Mouse (Mus musculus): Measurements from ENCODE around the gene Fcgr1. TPM values are rescaled to one million over a fixed set of nuclear protein-coding genes. Genes with fewer than 3 reads are reported as not detected.

Fcgr1 gene
- 3.9 TPM for polyA plus RNA-seq (2014; fragmentation: Illumina TruSeq; extraction: RNeasy Lipid Tissue Mini Kit (QIAGEN cat#74804); ENCODE audit: low read depth, low replicate concordance)

DNA sequence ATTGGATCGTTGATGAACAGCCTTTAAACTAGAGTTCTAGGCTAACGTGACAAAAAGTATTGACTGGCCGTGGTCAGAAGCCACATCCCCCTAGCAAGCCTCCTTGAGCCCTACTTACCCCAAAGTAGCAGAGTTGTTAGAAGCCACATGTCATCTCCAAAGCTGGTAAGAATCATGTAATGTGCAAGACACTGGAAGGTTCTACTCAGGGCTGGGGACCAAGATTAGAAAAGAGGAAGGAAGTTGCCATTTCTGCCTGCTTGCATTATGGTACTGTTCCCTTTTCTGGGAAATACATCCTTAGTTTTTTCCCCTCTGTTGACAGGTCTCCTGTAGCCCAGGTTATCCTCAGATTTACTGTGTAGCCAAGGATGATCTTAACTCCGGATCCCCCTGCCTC is at the start of gene Fcgr1:
Gene Fcgr1 (minus strand): TSS at position 183 of the 400 bp plus-strand sequence.

DNA sequence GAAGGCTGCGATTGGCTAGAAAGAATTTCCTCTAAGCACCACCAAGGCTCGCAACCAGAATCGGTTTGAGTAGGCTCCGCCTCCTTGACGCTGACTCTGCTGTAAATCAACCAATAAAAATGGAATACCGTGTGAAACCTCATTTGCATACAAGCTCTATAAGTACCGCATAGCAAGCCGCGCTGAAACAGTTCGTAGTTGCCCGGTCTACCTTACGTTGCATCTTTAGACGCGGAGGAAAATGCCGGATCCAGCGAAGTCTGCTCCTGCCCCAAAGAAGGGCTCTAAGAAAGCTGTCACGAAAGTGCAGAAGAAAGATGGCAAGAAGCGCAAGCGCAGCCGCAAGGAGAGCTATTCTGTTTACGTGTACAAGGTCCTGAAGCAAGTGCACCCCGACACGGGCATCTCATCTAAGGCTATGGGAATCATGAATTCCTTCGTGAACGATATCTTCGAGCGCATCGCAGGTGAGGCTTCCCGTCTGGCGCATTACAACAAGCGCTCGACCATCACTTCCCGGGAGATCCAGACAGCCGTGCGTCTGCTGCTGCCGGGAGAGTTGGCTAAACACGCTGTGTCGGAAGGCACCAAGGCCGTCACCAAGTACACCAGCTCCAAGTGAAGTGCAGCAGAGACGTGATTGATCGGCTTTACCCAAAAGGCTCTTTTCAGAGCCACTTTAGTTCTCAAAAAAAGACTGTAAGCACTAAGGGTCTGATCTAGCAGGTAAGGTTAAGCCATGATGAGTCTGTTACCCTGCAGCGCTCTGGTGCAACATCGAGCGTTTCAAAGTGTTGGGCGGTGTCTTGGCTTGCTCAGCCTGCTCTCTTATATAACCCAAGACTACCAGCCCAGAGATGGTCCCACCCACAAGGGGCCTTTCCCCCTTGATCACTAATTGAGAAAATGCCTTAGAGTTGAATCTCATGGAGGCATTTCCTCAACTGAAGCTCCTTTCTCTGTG is 24.0 kb downstream of the Fcgr1 start, which contains the start of gene Hist2h2bb:
Gene Hist2h2bb (plus strand): TSS at position 242 of the 964 bp plus-strand sequence.

DNA sequence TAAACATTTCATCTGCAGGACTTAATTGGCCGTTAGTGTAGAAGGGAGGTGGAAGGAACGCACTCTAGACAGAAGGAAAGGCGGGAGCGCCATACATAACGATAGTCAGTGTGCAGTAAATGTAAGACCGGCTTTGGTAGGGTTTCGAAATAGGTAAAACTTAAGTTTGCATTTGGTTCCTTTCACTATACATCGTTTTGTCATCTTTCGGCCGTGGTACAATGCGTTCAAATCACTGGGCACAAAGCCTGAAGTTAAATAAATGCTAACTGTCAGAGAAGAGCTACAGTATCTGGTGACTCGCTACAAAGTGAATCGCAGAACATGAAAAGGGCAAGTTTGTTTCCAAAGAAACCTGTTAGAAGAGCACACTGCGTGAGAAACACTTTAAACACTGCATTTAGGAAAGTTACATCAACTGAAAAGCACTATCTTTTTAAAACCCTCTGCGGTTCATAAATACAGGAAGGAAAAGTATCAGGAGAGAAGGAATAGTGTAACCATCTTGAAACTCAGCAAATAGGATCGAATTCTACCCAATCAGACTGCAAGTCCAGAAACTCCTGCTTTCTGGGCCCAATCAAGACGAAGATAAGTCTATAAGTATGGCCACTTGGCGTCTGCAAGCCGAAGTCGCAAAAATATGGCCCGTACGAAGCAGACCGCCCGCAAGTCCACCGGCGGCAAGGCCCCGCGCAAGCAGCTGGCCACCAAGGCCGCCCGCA is 25.6 kb downstream of the Fcgr1 start, which contains the start of gene Hist2h3b:
Gene Hist2h3b (plus strand): TSS at position 604 of the 725 bp plus-strand sequence.

DNA sequence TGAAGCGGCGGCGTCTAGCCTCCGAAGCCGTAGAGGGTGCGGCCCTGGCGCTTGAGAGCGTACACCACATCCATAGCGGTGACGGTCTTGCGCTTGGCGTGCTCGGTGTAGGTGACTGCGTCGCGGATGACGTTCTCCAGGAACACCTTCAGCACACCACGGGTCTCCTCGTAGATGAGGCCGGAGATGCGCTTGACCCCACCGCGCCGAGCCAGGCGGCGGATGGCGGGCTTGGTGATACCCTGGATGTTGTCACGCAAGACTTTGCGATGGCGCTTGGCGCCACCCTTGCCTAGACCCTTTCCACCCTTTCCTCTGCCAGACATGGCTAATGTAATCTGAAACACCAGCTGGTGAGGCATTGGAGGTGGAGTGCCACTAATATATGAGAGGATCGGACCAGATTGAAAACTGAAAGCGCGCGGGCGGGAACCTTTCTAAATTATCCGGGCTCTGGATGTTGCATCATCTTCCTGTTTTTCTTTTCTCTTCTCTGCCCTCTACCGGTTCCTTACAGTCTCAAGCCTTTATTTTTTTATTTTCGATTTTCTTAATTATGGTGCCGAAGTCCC is 30.7 kb downstream of the Fcgr1 start, which contains the start of gene Hist2h4:
Gene Hist2h4 (minus strand): TSS at position 333 of the 572 bp plus-strand sequence.

DNA sequence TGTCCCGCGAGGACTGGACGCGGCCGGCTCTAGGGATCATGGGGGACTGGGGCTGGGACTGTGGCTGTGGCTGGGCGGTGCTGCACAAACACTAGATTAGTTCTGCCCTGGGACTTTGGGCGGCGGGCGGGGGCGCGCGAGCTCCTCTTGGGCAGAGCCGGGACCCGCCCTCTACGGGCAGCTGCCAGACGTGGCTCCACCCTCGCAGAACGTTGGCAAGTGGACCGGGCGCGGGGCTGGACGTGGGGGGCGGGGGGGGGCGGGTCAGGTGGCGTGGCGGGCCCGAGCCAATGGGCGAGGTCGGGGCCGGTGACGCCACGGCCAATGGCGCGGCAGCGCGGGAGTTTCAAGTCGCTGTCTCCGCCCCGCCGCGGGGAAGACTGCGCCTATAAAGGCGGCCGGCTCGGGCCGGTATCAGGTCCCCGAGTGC is 47.3 kb downstream of the Fcgr1 start, which contains the start of gene Hist2h3c1:
Gene Hist2h3c1 (plus strand): TSS at position 259 of the 430 bp plus-strand sequence.

DNA sequence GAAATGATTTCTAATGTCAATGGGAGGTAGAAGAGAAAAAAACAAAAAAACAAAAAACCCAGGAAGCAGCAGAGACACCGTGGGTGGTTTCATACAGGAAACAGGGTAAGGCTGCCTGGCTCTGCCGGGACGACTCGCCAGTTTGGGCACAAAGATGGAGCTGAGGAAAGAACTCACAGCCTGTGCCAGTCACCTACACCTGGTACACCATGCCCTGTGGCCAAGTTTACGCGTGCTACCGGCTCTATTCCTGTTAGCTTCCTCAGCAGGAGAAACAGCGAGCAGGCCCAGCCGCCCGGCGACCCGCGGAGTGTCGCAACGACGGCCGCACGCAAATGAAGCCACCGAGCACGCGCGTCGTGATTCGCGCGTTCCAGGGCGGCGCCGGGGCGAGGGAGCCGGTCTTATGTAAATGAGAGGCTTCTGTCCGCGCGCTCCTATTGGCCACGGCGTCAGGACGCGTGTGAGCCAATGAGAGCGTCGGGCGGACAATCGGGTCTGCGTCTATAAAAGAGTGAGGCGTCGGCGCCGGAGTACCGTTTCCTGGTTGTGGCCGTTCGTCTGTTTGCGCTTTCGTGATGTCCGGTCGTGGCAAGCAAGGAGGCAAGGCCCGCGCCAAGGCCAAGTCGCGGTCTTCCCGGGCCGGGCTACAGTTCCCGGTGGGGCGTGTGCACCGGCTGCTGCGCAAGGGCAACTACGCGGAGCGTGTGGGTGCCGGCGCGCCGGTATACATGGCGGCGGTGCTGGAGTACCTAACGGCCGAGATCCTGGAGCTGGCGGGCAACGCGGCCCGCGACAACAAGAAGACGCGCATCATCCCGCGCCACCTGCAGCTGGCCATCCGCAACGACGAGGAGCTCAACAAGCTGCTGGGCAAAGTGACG is 48.5 kb downstream of the Fcgr1 start, which contains the start of gene Hist2h2aa1:
Gene Hist2h2aa1 (plus strand): TSS at position 495 of the 884 bp plus-strand sequence.

DNA sequence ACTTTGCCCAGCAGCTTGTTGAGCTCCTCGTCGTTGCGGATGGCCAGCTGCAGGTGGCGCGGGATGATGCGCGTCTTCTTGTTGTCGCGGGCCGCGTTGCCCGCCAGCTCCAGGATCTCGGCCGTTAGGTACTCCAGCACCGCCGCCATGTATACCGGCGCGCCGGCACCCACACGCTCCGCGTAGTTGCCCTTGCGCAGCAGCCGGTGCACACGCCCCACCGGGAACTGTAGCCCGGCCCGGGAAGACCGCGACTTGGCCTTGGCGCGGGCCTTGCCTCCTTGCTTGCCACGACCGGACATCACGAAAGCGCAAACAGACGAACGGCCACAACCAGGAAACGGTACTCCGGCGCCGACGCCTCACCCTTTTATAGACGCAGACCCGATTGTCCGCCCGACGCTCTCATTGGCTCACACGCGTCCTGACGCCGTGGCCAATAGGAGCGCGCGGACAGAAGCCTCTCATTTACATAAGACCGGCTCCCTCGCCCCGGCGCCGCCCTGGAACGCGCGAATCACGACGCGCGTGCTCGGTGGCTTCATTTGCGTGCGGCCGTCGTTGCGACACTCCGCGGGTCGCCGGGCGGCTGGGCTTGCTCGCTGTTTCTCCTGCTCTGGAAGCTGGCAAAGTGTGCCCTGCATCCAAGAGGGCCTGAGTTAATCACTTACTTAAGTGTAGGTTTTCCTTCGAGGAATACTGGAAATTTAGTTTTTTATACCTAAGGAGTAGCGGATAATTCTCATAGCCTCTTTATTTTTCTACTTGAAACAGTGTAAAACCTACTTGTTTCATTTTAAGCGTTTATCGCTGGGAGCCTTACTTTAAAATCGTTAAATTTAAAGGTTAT is 53.6 kb downstream of the Fcgr1 start, which contains the start of gene Hist2h2aa2:
Gene Hist2h2aa2 (minus strand): TSS at position 328 of the 850 bp plus-strand sequence.

DNA sequence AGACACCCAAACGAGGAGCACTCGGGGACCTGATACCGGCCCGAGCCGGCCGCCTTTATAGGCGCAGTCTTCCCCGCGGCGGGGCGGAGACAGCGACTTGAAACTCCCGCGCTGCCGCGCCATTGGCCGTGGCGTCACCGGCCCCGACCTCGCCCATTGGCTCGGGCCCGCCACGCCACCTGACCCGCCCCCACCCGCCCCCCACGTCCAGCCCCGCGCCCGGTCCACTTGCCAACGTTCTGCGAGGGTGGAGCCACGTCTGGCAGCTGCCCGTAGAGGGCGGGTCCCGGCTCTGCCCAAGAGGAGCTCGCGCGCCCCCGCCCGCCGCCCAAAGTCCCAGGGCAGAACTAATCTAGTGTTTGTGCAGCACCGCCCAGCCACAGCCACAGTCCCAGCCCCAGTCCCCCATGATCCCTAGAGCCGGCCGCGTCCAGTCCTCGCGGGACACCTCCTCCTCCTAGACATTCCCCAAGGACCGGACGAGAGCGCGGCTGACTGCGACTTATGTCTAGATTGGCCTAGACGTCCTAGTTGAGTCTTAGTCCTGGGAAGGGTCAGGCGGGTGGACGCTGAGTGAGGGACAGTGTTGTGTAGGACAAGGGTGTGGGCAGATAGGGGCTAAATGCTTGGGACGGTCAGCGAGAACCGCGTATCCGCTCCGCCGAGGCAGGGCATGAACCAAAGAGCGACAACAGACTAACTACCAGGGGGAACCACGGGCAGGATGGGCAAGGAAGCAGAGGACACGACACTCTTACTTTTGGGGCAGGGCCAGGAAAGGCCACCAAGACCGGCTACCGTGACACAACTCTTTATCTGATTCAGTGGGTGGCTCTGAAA is 54.6 kb downstream of the Fcgr1 start, which contains the start of gene Hist2h3c2:
Gene Hist2h3c2 (minus strand): TSS at position 174 of the 840 bp plus-strand sequence.

Other genes with a start within 250 kb of the Fcgr1 start
- 22.3 TPM for gene Vps45, start 235.5 kb downstream of the Fcgr1 start, polyA plus RNA-seq (2014; fragmentation: Illumina TruSeq; extraction: RNeasy Lipid Tissue Mini Kit (QIAGEN cat#74804); ENCODE audit: low read depth, low replicate concordance)
- gene Otud7b, start 189.4 kb downstream of the Fcgr1 start, polyA plus RNA-seq (2014; fragmentation: Illumina TruSeq; extraction: RNeasy Lipid Tissue Mini Kit (QIAGEN cat#74804); ENCODE audit: low read depth, low replicate concordance) = 16.0 TPM
- 14.9 TPM for gene Mtmr11, start 132.0 kb downstream of the Fcgr1 start, polyA plus RNA-seq (2014; fragmentation: Illumina TruSeq; extraction: RNeasy Lipid Tissue Mini Kit (QIAGEN cat#74804); ENCODE audit: low read depth, low replicate concordance)
- 39.2 TPM for gene Sf3b4, start 121.6 kb downstream of the Fcgr1 start, polyA plus RNA-seq (2014; fragmentation: Illumina TruSeq; extraction: RNeasy Lipid Tissue Mini Kit (QIAGEN cat#74804); ENCODE audit: low read depth, low replicate concordance)
- 2.5 TPM for gene Sv2a, start 112.8 kb downstream of the Fcgr1 start, polyA plus RNA-seq (2014; fragmentation: Illumina TruSeq; extraction: RNeasy Lipid Tissue Mini Kit (QIAGEN cat#74804); ENCODE audit: low read depth, low replicate concordance)
- 37.5 TPM for gene Bola1, start 74.3 kb downstream of the Fcgr1 start, polyA plus RNA-seq (2014; fragmentation: Illumina TruSeq; extraction: RNeasy Lipid Tissue Mini Kit (QIAGEN cat#74804); ENCODE audit: low read depth, low replicate concordance)
- gene Hist2h2ab, start 74.1 kb downstream of the Fcgr1 start, polyA plus RNA-seq (2014; fragmentation: Illumina TruSeq; extraction: RNeasy Lipid Tissue Mini Kit (QIAGEN cat#74804); ENCODE audit: low read depth, low replicate concordance) = not detected
- not detected for gene Hist2h2ac, start 73.1 kb downstream of the Fcgr1 start, polyA plus RNA-seq (2014; fragmentation: Illumina TruSeq; extraction: RNeasy Lipid Tissue Mini Kit (QIAGEN cat#74804); ENCODE audit: low read depth, low replicate concordance)
- 14.6 TPM for gene Hist2h2be, start 72.8 kb downstream of the Fcgr1 start, polyA plus RNA-seq (2014; fragmentation: Illumina TruSeq; extraction: RNeasy Lipid Tissue Mini Kit (QIAGEN cat#74804); ENCODE audit: low read depth, low replicate concordance)
- gene Hist2h3c2, start 54.8 kb downstream of the Fcgr1 start, polyA plus RNA-seq (2014; fragmentation: Illumina TruSeq; extraction: RNeasy Lipid Tissue Mini Kit (QIAGEN cat#74804); ENCODE audit: low read depth, low replicate concordance) = 4.2 TPM
- 306 TPM for gene Hist2h2aa2, start 53.7 kb downstream of the Fcgr1 start, polyA plus RNA-seq (2014; fragmentation: Illumina TruSeq; extraction: RNeasy Lipid Tissue Mini Kit (QIAGEN cat#74804); ENCODE audit: low read depth, low replicate concordance)
- gene Hist2h2aa1, start 48.5 kb downstream of the Fcgr1 start, polyA plus RNA-seq (2014; fragmentation: Illumina TruSeq; extraction: RNeasy Lipid Tissue Mini Kit (QIAGEN cat#74804); ENCODE audit: low read depth, low replicate concordance) = 88.6 TPM
- not detected for gene Hist2h3c1, start 47.3 kb downstream of the Fcgr1 start, polyA plus RNA-seq (2014; fragmentation: Illumina TruSeq; extraction: RNeasy Lipid Tissue Mini Kit (QIAGEN cat#74804); ENCODE audit: low read depth, low replicate concordance)
- 3.0 TPM for gene Hist2h4, start 30.7 kb downstream of the Fcgr1 start, polyA plus RNA-seq (2014; fragmentation: Illumina TruSeq; extraction: RNeasy Lipid Tissue Mini Kit (QIAGEN cat#74804); ENCODE audit: low read depth, low replicate concordance)
- not detected for gene Hist2h3b, start 25.3 kb downstream of the Fcgr1 start, polyA plus RNA-seq (2014; fragmentation: Illumina TruSeq; extraction: RNeasy Lipid Tissue Mini Kit (QIAGEN cat#74804); ENCODE audit: low read depth, low replicate concordance)
- not detected for gene Hist2h2bb, start 24.2 kb downstream of the Fcgr1 start, polyA plus RNA-seq (2014; fragmentation: Illumina TruSeq; extraction: RNeasy Lipid Tissue Mini Kit (QIAGEN cat#74804); ENCODE audit: low read depth, low replicate concordance)
- gene BC107364, start 158.3 kb upstream of the Fcgr1 start, polyA plus RNA-seq (2014; fragmentation: Illumina TruSeq; extraction: RNeasy Lipid Tissue Mini Kit (QIAGEN cat#74804); ENCODE audit: low read depth, low replicate concordance) = not detected
- gene Hfe2, start 231.2 kb upstream of the Fcgr1 start, polyA plus RNA-seq (2014; fragmentation: Illumina TruSeq; extraction: RNeasy Lipid Tissue Mini Kit (QIAGEN cat#74804); ENCODE audit: low read depth, low replicate concordance) = 0.34 TPM